Mouse (Mus musculus) ES-Bruce4 (cell line): ENCODE results near the gene Ache.

Experiments used
- CTCF ChIP-seq: IDR thresholded peaks from one replicate; pipeline ENCODE4 v1.8.1; 2011; ENCODE audit warnings: low read depth, low read length
- POLR2A ChIP-seq: IDR thresholded peaks from one replicate; pipeline ENCODE4 v1.8.1; 2011; ENCODE audit warnings: low read length; ENCODE audit not compliant: insufficient read depth

DNA sequence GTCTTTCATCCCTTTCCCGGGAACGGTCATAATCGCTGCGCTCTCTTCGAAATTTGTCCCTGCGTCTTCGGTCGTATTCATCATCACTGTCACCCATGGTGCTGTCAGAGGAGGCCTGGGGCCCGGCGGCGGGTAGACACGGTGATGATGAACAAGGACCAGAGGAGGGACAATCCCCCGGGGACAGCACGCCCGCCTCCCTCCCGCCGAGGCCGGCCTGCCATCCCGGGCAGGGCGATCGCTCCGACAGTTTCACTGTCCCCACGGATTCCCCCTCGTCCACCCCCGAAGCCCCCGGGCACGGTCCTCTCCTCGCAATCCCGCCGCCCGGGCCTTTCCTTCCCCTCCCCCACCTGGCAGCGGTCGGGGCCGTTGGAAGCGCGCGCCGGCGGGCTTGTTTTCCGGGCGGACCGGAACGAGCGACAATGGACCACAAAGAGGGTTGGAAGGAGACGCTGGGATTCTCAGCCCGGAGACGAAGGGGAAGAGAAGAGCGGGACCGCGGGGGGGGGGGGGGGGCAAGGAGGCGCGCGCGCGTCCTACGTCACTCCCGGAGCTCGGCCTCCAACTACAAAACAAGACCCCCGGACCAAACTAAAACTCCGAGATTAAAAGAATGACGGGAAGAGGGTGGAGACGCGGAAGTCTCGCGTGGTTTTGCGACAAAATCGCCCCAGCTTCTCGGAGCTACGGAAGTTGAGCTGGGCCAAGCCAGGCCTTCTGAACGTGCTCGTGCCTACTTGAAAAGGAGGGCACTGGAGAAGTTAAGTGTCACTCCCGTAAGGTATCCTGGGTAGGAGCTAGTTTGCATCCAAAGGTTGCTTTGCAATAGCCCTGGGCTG, 20.0 kb downstream of the Ache start, which contains the start of gene Srrt:
- TF ChIP-seq POLR2A (peak; percentile 77), CTCF (no peak)
